33 mouse cellular contexts compared by ENCODE assay signal in genomic region chr5:38872906-38873305, GRCm38 (mm10). TPM values are rescaled to one million over a fixed set of nuclear protein-coding genes. Genes with fewer than 3 reads are reported as not detected.
"Had no signal": no experiment of that assay in that cellular context is flagged by ENCODE, and none has a peak within 500 bp of the region (broad histone marks: within the 10 kb centered on the region; RNA-seq: fewer than 3 reads in every experiment).

No protein-coding gene starts in this region.

- H3K9me3 ChIP-seq: heart, embryonic 12.5 days; hindbrain, embryonic 10.5 days; hindbrain, embryonic 12.5 days; intestine, embryonic 15.5 days; limb, embryonic 10.5 days; limb, embryonic 12.5 days; liver, embryonic 13.5 days; liver, embryonic 15.5 days had no signal

- H3K27ac ChIP-seq: gastrocnemius, adult 2 months; heart, adult 2 months; hindbrain, embryonic 10.5 days; hindbrain, embryonic 12.5 days; hindbrain, embryonic 14.5 days; intestine, embryonic 15.5 days; layer of hippocampus, adult 2 months; left cerebral cortex, adult 2 months; limb, embryonic 10.5 days; limb, embryonic 12.5 days; liver, embryonic 13.5 days; liver, embryonic 15.5 days had no signal

- H3K36me3 ChIP-seq: heart, embryonic 12.5 days; hindbrain, embryonic 10.5 days; hindbrain, embryonic 12.5 days; intestine, embryonic 15.5 days; limb, embryonic 10.5 days; limb, embryonic 12.5 days; liver, embryonic 13.5 days; liver, embryonic 15.5 days had no signal

- H3K27me3 ChIP-seq: heart, embryonic 12.5 days; hindbrain, embryonic 12.5 days; intestine, embryonic 15.5 days; limb, embryonic 12.5 days; liver, embryonic 13.5 days; liver, embryonic 15.5 days had no signal

- H3K4me1 ChIP-seq: heart, embryonic 12.5 days; intestine, embryonic 15.5 days; liver, embryonic 13.5 days; liver, embryonic 15.5 days had no signal

- H3K4me3 ChIP-seq: gastrocnemius, adult 2 months; heart, adult 2 months; heart, embryonic 12.5 days; hindbrain, embryonic 10.5 days; hindbrain, embryonic 12.5 days; intestine, embryonic 15.5 days; layer of hippocampus, adult 2 months; left cerebral cortex, adult 2 months; limb, embryonic 10.5 days; limb, embryonic 12.5 days; liver, embryonic 13.5 days; liver, embryonic 15.5 days had no signal

- DNase-seq: gastrocnemius, adult 2 months; gastrocnemius, postnatal 10 days; gastrocnemius, postnatal 25 days; heart, adult 2 months; heart, postnatal 10 days; kidney, adult 18-20 months; kidney, adult 8-10 months; kidney, postnatal 10 days; kidney, postnatal 25 days; kidney, postnatal 4 days; liver; liver, embryonic 13.5 days; liver, postnatal 0 days had no signal

- ATAC-seq: hindbrain, embryonic 16.5 days; inflammation-experienced regulatory T-cells, adult 6 months; intestine, embryonic 15.5 days; intestine, postnatal 0 days; liver, postnatal 0 days had no signal

RNA-seq across cellular contexts. Expression of gene Clnk, which starts 3.7 kb away (rescaled TPM):
- total RNA-seq: gastrocnemius, adult 2 months; gastrocnemius, postnatal 10 days; gastrocnemius, postnatal 25 days; gastrocnemius, postnatal 4 days; heart, adult 2 months; heart, postnatal 10 days; heart, postnatal 25 days; layer of hippocampus, adult 2 months; layer of hippocampus, postnatal 25 days; left cerebral cortex, postnatal 36 days had no signal
- polyA plus RNA-seq: heart, embryonic 12.5 days; heart, embryonic 14.5 days; inflammation-experienced regulatory T-cells, adult 6 months; kidney, embryonic 14.5 days; kidney, embryonic 16.5 days; limb, embryonic 12.5 days; liver, embryonic 13.5 days; liver, embryonic 15.5 days had no signal
